ENCODE assay signal across 17 mouse cellular contexts in genomic region chr1:52242270-52242669, GRCm38 (mm10).
DNase-seq lines count a peak whose midpoint lies in the region.
"Had no signal": no experiment of that assay in that cellular context is flagged by ENCODE, and none has a peak within 500 bp of the region (broad histone marks: within the 10 kb centered on the region; RNA-seq: fewer than 3 reads in every experiment).

No protein-coding gene starts in this region.

- peak; percentile 30 for DNase-seq in embryo, embryonic 10.5 days (ENCODE audit: low spot score)
- no peak for DNase-seq in embryo, embryonic 10 days (ENCODE audit: low spot score)
- peak; percentile 20 for DNase-seq in retina, embryonic 14.5 days (ENCODE audit: low spot score)
- no peak for DNase-seq in retina, postnatal 1 day
- peak; percentile 60 for DNase-seq in hindlimb bud, embryonic 11.5 days (ENCODE audit: extremely low spot score, low read depth, low spot score)
- no peak for DNase-seq in Muller cell, postnatal 12 days (ENCODE audit: inconsistent ontology term)
- DNase-seq: adrenal gland, adult 2 months; adrenal gland, postnatal 14 days; cerebellum, adult 11 months; cerebellum, adult 2 months; cerebellum, adult 9-11 months; cerebellum, postnatal 25 days; forebrain, postnatal 0 days; gastrocnemius, postnatal 10 days; heart, adult 18-20 months; heart, postnatal 10 days; heart, postnatal 36 days had no signal

Comparison
In these comparisons a context has a peak if more than half of its experiments do, and no peak if none do; other contexts are left out.
1. DNase-seq: peak in embryo, embryonic 10.5 days (single experiment), retina, embryonic 14.5 days (single experiment) and hindlimb bud, embryonic 11.5 days (single experiment); none in embryo, embryonic 10 days (single experiment), retina, postnatal 1 day (single experiment) and Muller cell, postnatal 12 days (single experiment).